Mouse (Mus musculus): Measurements from ENCODE around the gene Vps13c.

DNA sequence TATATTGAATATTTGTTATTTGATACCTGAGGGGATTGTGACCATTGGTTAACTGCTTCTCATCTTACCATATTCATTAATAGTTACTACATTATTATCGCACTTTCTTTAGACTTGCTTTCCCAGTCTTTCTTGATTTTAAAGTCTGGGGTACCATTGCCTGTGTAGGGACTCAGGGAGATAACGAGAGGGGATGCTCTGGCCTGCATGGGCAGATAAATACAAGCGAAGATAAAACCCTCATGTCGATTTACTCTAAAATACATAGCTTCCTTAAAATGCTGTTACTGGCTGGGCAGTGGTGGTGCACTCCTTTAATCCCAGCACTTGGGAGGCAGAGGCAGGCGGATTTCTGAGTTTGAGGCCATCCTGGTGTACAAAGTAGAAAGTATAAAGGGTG lies 23.1 kb downstream of the Vps13c start:
- TF ChIP-seq CTCF (IDR thresholded peaks at IDR 0.05; ENCODE audit: low read depth, low read length) (no peak), EP300 (IDR thresholded peaks at IDR 0.05; ENCODE audit: insufficient read depth, low read depth, low read length) (no peak), POLR2A (IDR thresholded peaks at IDR 0.05; ENCODE audit: insufficient read depth, low read length) (no peak)
